Mouse (Mus musculus) kidney, adult 2 months (tissue): ENCODE measurements around the gene Agbl4.

Source experiments
- CTCF ChIP-seq: fragments of 200-500 bp; conservative IDR thresholded peaks from 2 replicates; pipeline ENCODE4 v1.5.1; 2011; ENCODE audit warnings: low read depth, mild to moderate bottlenecking, control low read depth, low read length, moderate library complexity, mixed read lengths; ENCODE audit not compliant: insufficient read depth, insufficient read length
- POLR2A ChIP-seq: fragments of 200-500 bp; IDR thresholded peaks from one replicate; pipeline ENCODE4 v1.6.1; 2011; ENCODE audit warnings: low read depth, low read length, control low read depth

DNA sequence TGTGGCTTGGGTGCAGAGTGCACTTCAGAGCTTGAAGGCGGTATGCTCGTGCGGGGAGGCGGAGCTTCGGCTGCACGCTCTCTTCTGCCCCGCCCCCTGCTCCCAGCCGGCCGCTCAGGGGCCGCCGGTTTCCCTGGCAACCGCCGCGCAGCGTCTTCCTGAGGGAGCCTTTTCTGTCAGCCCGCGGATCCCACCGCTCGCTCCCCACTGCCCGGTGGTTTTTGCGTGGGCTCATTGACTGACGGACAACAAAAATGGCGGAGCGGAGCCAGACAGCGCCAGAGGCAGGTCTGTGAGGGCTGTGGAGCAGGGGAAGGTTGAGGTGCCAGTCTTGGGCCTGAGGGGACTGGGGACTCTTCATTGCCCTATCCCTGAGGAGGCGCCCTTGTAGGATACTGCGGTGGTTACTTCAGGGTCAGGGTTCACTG is at the start of gene Agbl4:
- no peak for TF ChIP-seq POLR2A
- TF ChIP-seq CTCF: no peak
